Mouse (Mus musculus) heart, postnatal 0 days (tissue): Measurements from ENCODE around the gene Cog7. TPM values are rescaled to one million over a fixed set of nuclear protein-coding genes. Genes with fewer than 3 reads are reported as not detected.
A peak's percentile ranks its signal among the peaks of the same experiment; 100 is the strongest.

Experiments
- ATAC-seq: fragments of 200-750 bp; cut with Nextera tagmentation; 2 replicates; pipeline ENCODE4 v1.8.0; 2017; ENCODE audit warnings: low read depth, moderate number of reproducible peaks, moderate library complexity; ENCODE audit not compliant: insufficient read depth
- DNase-seq: peaks from one replicate; pipeline ENCODE4 v3.0.0-alpha.2; 2016; ENCODE audit warnings: low spot score
- H3K27ac ChIP-seq: fragments of 300-500 bp; sonication (generic); 2 replicates; pipeline ENCODE4 v1.5.1; 2014; ENCODE audit warnings: low read depth, mild to moderate bottlenecking
- H3K27me3 ChIP-seq: fragments of 300-500 bp; sonication (generic); 2 replicates; pipeline ENCODE4 v1.6.1; 2014; ENCODE audit warnings: low read length, mixed read lengths; ENCODE audit not compliant: control insufficient read depth, insufficient read depth
- H3K36me3 ChIP-seq: fragments of 300-500 bp; sonication (generic); replicated peaks from 2 replicates; pipeline ENCODE4 v1.6.1; 2014; ENCODE audit warnings: low read length, mixed read lengths; ENCODE audit not compliant: control insufficient read depth, insufficient read depth
- H3K4me1 ChIP-seq: fragments of 300-500 bp; sonication (generic); 2 replicates; pipeline ENCODE4 v1.6.1; 2014; ENCODE audit warnings: antibody characterized with exemption; ENCODE audit not compliant: control insufficient read depth, insufficient read depth
- H3K4me2 ChIP-seq: fragments of 300-500 bp; sonication (generic); 2 replicates; pipeline ENCODE4 v1.6.1; 2014; ENCODE audit warnings: low read depth, mild to moderate bottlenecking, low read length, moderate library complexity
- H3K4me3 ChIP-seq: fragments of 300-500 bp; sonication (generic); 2 replicates; pipeline ENCODE4 v1.5.1; 2014; ENCODE audit warnings: low read depth, low read length
- H3K9ac ChIP-seq: fragments of 300-500 bp; sonication (generic); replicated peaks from 2 replicates; pipeline ENCODE4 v1.6.1; 2014; ENCODE audit warnings: low read depth, low read length, mixed read lengths
- H3K9me3 ChIP-seq: fragments of 300-500 bp; sonication (generic); replicated peaks from 2 replicates; pipeline ENCODE4 v1.6.1; 2016; ENCODE audit warnings: low read length; ENCODE audit not compliant: control insufficient read depth
- CTCF ChIP-seq: IDR thresholded peaks from 2 replicates; pipeline ENCODE4 v1.5.1; 2016; ENCODE audit warnings: antibody characterized with exemption, control low read depth, low read depth
- EP300 ChIP-seq: IDR thresholded peaks from 2 replicates; pipeline ENCODE4 v1.6.1; 2016; ENCODE audit warnings: antibody characterized with exemption, low read depth
- WGBS: fragments of 180-500 bp; shearing (Covaris S2); extraction: QIAGEN DNeasy Blood & Tissue Kit; methylation state at CpG from one replicate; pipeline ENCODE4 v1.1.7; 2014; 5-methylcytosine and 5-hydroxymethylcytosine counted together
- polyA plus RNA-seq: library from polyadenylated mRNA; unstranded; fragments of >200 nt; fragmentation: Nextera tagmentation; extraction: Ambion mirVana; gene quantifications from 2 replicates; pipeline ENCODE4 v1.2.1, GENCODE M21; 2015
- total RNA-seq: library from RNA; depleted of rRNA; stranded (reverse); fragments of >200 nt; gene quantifications from 2 replicates; pipeline ENCODE4 v1.2.3, GENCODE M21; 2014; ENCODE audit warnings: low replicate concordance; rRNA removed

The Cog7 gene
- total RNA-seq, result 19.3 and 20.4 TPM in 2 replicates
- 10.5 and 12.4 TPM in 2 replicates for polyA plus RNA-seq

DNA sequence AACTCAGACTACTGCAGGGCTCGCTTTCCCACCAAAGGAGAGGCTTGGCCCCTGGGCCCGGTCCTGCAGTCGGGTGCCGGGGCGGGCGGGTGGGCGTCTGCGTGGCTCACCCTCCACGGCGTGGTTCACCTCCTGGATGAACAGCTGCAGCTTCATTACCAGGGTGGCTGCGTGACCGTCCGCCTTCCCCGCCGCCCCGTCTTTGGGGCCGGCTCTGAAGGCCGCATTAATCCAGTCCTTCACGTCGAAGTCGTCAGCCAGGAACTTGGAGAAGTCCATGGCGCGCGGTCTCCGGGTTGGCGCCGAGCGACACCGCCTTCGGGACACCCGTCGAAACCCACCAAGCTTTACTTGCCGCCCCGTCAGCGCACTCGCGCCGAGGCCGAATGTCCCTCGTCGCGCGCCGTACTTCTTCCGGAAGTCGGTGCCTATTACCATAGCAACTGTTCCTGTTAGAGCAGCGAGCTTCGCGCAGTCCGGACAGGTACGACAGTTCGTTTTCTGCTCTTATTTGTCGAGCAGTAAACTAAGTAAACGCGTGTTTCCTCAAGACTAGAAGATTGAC is at the start of gene Cog7:
Gene Cog7 (minus strand): TSS at position 405 of the 565 bp plus-strand sequence.
- Histone ChIP-seq H3K9ac (peak within 1 kb of the TSS; percentile 62), H3K27me3 (no peaks in the 10 kb centered on the region), H3K4me1 (peaks cover 8% of the 10 kb centered on the region; the same call in 1 of the 2 replicates), H3K27ac (no peak within 1 kb of the TSS), H3K4me2 (peak within 1 kb of the TSS; percentile 72), H3K9me3 (no peaks in the 10 kb centered on the region), H3K4me3 (peak within 1 kb of the TSS; percentile 59), H3K36me3 (peaks cover 9% of the 10 kb centered on the region; the same call in 1 of the 2 replicates)
- no peak for TF ChIP-seq EP300
- TF ChIP-seq CTCF, result no peak
- ATAC-seq (peak; percentile 86), DNase-seq (peak; percentile 78)
- under 1% methylated on average over 55 of the region's 55 CpGs for WGBS

DNA sequence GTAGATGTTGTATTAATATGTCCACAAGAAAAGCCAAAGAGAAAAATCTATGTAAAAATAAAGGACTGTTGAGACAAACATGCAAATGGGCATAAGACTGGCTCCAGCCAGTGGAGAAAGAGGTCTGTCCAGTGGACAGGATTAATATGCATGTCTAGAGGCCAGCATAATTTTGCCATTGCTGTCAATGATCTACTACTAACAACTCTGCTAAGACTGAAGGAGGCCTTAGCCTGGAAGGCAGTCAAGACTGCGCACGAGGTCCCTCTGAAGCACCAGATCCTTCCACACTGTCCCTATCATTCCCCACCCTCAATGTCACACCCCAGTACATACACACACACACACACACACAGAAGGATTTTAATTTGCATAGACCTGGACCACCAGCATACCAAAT is 40.6 kb upstream of the Cog7 start:
- 96% methylated on average over 2 of the region's 2 CpGs for WGBS
- peaks cover 16% of the 10 kb centered on the region for H3K4me1 ChIP-seq
- ATAC-seq (no peak), DNase-seq (no peak)
- no peaks in the 10 kb centered on the region for H3K27me3 ChIP-seq
- no peak for TF ChIP-seq CTCF
- no peak for TF ChIP-seq EP300
- no peaks in the 10 kb centered on the region for H3K9me3 ChIP-seq
- H3K27ac ChIP-seq, result no peak overlapping the region
- no peaks in the 10 kb centered on the region for H3K36me3 ChIP-seq
- H3K9ac ChIP-seq, result no peak overlapping the region
- H3K4me3 ChIP-seq, result no peak overlapping the region
- no peak overlapping the region for H3K4me2 ChIP-seq

DNA sequence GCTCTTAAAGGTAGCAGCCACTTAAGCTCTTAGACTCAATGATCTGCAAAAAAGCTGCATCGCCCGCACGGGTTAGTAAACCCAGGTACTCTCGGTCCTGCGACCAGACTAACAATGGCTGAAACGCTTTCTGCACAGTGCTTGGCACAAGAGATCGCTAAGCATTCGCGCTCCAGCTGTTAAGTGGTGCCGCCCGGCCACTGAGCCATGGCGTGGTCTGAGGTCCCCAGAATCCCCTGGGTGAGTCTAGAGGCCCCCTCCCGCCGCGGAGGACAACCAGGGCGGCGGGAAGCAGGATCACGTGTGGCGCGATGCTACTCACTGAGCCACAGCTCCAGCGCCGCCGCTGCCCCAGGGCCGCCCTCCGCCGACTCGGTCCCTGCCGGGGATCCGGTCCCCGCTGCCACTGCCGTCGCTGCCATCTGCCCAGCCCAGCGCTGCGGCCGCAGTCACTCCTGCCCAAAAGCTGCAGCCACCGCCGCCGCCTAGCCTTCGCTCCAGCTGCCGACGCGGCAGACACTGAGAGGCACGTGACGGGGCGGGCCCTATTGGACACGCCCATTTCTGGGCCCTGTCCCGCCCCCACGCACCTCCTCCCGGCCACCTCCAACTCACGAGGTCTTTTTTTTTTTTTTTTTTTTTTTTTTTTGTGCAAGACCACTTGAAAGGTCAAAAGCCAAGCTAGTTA is 39.3 kb upstream of the Cog7 start, which contains the start of gene Gga2:
Gene Gga2 (minus strand): TSS at position 556 of the 688 bp plus-strand sequence.
- H3K4me1 ChIP-seq, result peaks cover 20% of the 10 kb centered on the region
- H3K4me3 ChIP-seq, result peak within 1 kb of the TSS; percentile 65
- peak; percentile 91 for ATAC-seq
- no peak for TF ChIP-seq CTCF
- no peak for TF ChIP-seq EP300
- no peaks in the 10 kb centered on the region for H3K27me3 ChIP-seq
- peak within 1 kb of the TSS; percentile 75 for H3K4me2 ChIP-seq
- peak within 1 kb of the TSS; percentile 83 for H3K27ac ChIP-seq
- peak within 1 kb of the TSS; percentile 61 for H3K9ac ChIP-seq
- H3K36me3 ChIP-seq, result no peaks in the 10 kb centered on the region
- peak; percentile 78 for DNase-seq
- H3K9me3 ChIP-seq, result no peaks in the 10 kb centered on the region
- 0% methylated on average over 48 of the region's 50 CpGs for WGBS

DNA sequence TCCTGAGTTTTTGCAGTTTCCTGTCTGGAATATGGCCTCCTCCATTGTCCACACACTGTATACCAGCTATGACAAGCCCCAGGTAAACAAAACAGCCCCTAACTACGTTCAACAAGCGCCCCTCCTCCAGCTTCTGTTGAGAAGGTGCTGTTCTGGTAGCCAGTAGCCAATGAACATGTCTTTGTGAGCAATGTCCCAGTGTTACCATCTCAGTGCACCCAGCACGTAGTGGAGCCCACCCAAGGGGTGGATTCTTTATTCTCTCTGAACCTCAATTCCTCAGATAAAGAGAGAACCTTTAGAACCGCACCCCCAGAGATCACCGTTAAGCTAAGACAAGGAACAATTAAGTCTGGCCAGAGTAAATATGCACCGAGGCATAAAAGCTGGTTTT is 38.8 kb upstream of the Cog7 start:
- Histone ChIP-seq H3K36me3 (no peaks in the 10 kb centered on the region), H3K4me3 (peak overlapping the region; percentile 65), H3K4me1 (peaks cover 25% of the 10 kb centered on the region), H3K27ac (peak overlapping the region; percentile 83), H3K9ac (peak overlapping the region; percentile 61), H3K27me3 (no peaks in the 10 kb centered on the region), H3K9me3 (no peaks in the 10 kb centered on the region), H3K4me2 (peak overlapping the region; percentile 75)
- TF ChIP-seq EP300 (no peak), CTCF (no peak)
- ATAC-seq, result peak; percentile 7
- no peak for DNase-seq
- 2% methylated on average over 6 of the region's 6 CpGs for WGBS

DNA sequence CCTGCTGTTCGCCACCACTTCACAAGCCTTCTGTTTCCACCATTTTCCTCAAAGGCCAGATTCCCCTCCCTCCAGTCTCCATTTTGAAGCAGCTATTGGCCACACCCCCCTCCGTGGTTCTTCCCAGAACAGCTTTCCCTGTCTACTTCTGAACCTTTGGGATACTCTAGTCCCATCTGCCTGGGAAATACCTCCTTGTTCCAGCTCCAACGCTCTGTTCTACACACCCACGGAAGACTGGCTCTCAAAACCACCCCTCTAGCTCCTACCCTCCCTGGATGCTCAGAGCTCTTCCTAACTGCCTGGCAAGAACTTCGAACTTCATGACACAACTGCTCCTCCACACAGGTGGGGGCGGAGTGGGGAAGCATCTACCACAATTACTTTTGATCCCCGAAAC is 37.5 kb upstream of the Cog7 start:
- Histone ChIP-seq H3K4me1 (peaks cover 33% of the 10 kb centered on the region), H3K9ac (no peak overlapping the region), H3K27ac (no peak overlapping the region), H3K27me3 (no peaks in the 10 kb centered on the region), H3K4me2 (no peak overlapping the region), H3K36me3 (no peaks in the 10 kb centered on the region), H3K4me3 (no peak overlapping the region), H3K9me3 (no peaks in the 10 kb centered on the region)
- TF ChIP-seq EP300, result no peak
- TF ChIP-seq CTCF, result no peak
- DNase-seq (no peak), ATAC-seq (no peak)
- 83% methylated on average over 7 of the region's 7 CpGs for WGBS
